Mouse (Mus musculus): Measurements from ENCODE around the gene Kitl. TPM values are rescaled to one million over a fixed set of nuclear protein-coding genes. Genes with fewer than 3 reads are reported as not detected.
A peak's percentile ranks its signal among the peaks of the same experiment; 100 is the strongest.

Gene Kitl
- total and polyA plus RNA-seq, 2 experiments from 2014 or later = 81.6 to 110 TPM

GRCm38 (mm10) chr10:100054006-100054405, 38.6 kb downstream of the Kitl start:
- H3K9me3 ChIP-seq (ENCODE audit: low read length) = no peaks in the 10 kb centered on the region
- H3K27me3 ChIP-seq (ENCODE audit: insufficient read depth, low read length) = no peaks in the 10 kb centered on the region
- no peak for TF ChIP-seq CTCF (IDR thresholded peaks at IDR 0.05; ENCODE audit: low read depth)
- H3K4me3 ChIP-seq (ENCODE audit: low read depth, low read length) = no peak overlapping the region
- ATAC-seq (no peak), DNase-seq (peak; percentile 64)
- WGBS = 48% methylated on average over 3 of the region's 3 CpGs
- H3K27ac ChIP-seq (ENCODE audit: low read depth, low read length) = no peak overlapping the region
- peaks cover 4% of the 10 kb centered on the region; the same call in 1 of the 2 replicates for H3K4me1 ChIP-seq (ENCODE audit: insufficient read depth)
- H3K36me3 ChIP-seq (ENCODE audit: insufficient read depth) = no peaks in the 10 kb centered on the region
- no peak overlapping the region for H3K4me2 ChIP-seq (ENCODE audit: low read depth)
- H3K9ac ChIP-seq = no peak overlapping the region

GRCm38 (mm10) chr10:100055082-100055481, 39.7 kb downstream of the Kitl start:
- Histone ChIP-seq H3K36me3 (ENCODE audit: insufficient read depth) (no peaks in the 10 kb centered on the region), H3K27me3 (ENCODE audit: insufficient read depth, low read length) (no peaks in the 10 kb centered on the region), H3K27ac (ENCODE audit: low read depth, low read length) (no peak overlapping the region), H3K4me1 (ENCODE audit: insufficient read depth) (peaks cover 4% of the 10 kb centered on the region; the same call in 1 of the 2 replicates), H3K9ac (no peak overlapping the region), H3K4me3 (ENCODE audit: low read depth, low read length) (no peak overlapping the region), H3K9me3 (ENCODE audit: low read length) (no peaks in the 10 kb centered on the region), H3K4me2 (ENCODE audit: low read depth) (no peak overlapping the region)
- WGBS = 87% methylated on average over 2 of the region's 2 CpGs
- DNase-seq (no peak), ATAC-seq (no peak)
- TF ChIP-seq CTCF (IDR thresholded peaks at IDR 0.05; ENCODE audit: low read depth) = no peak

GRCm38 (mm10) chr10:100057106-100057623, 41.7 kb downstream of the Kitl start:
- no peak overlapping the region for H3K27ac ChIP-seq (ENCODE audit: low read depth, low read length)
- H3K4me3 ChIP-seq (ENCODE audit: low read depth, low read length) = no peak overlapping the region
- no peaks in the 10 kb centered on the region for H3K4me1 ChIP-seq (ENCODE audit: insufficient read depth)
- no peak overlapping the region for H3K4me2 ChIP-seq (ENCODE audit: low read depth)
- DNase-seq (no peak), ATAC-seq (no peak)
- no peaks in the 10 kb centered on the region for H3K9me3 ChIP-seq (ENCODE audit: low read length)
- no peak overlapping the region for H3K9ac ChIP-seq
- H3K36me3 ChIP-seq (ENCODE audit: insufficient read depth) = no peaks in the 10 kb centered on the region
- 66% methylated on average over 1 of the region's 1 CpGs for WGBS
- TF ChIP-seq CTCF (IDR thresholded peaks at IDR 0.05; ENCODE audit: low read depth) = no peak
- H3K27me3 ChIP-seq (ENCODE audit: insufficient read depth, low read length) = no peaks in the 10 kb centered on the region

DNA sequence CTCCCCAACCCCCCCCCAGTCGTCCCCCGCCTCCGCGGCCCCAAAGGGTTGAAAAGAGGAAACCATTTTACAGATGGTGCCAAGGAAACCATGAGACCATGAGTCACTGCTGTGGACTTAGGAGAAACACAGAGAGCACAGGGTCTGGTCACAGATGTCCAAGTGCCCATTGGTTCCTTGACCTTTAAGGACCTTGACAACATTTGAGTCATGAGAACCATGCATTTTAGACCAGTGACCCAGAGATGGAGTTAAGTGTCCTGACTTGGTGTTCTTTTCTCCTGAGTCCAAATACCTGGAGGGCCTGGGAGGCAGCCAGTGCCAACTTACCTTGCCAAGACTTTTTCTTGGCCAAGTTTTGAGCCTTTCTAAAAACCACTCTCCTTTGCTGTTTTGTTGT, 43.9 kb downstream of the Kitl start:
- Histone ChIP-seq H3K4me2 (ENCODE audit: low read depth) (no peak overlapping the region), H3K27me3 (ENCODE audit: insufficient read depth, low read length) (no peaks in the 10 kb centered on the region), H3K36me3 (ENCODE audit: insufficient read depth) (no peaks in the 10 kb centered on the region), H3K9me3 (ENCODE audit: low read length) (no peaks in the 10 kb centered on the region), H3K9ac (no peak overlapping the region), H3K27ac (ENCODE audit: low read depth, low read length) (no peak overlapping the region), H3K4me3 (ENCODE audit: low read depth, low read length) (no peak overlapping the region), H3K4me1 (ENCODE audit: insufficient read depth) (no peaks in the 10 kb centered on the region)
- ATAC-seq = no peak
- WGBS = 90% methylated on average over 4 of the region's 4 CpGs
- DNase-seq = no peak
- no peak for TF ChIP-seq CTCF (IDR thresholded peaks at IDR 0.05; ENCODE audit: low read depth)

GRCm38 (mm10) chr10:100065529-100066301, 50.3 kb downstream of the Kitl start:
- Histone ChIP-seq H3K27ac (ENCODE audit: low read depth, low read length) (no peak overlapping the region), H3K4me2 (ENCODE audit: low read depth) (peak overlapping the region; percentile 5; the same call in 1 of the 2 replicates)
- DNase-seq = peak; percentile 44

GRCm38 (mm10) chr10:100066374-100066773, 50.9 kb downstream of the Kitl start:
- DNase-seq = no peak
- TF ChIP-seq CTCF (IDR thresholded peaks at IDR 0.05; ENCODE audit: low read depth) = no peak
- no peak overlapping the region; the same call in 1 of the 2 replicates for H3K4me2 ChIP-seq (ENCODE audit: low read depth)
- H3K9me3 ChIP-seq (ENCODE audit: low read length) = no peaks in the 10 kb centered on the region
- no peak overlapping the region for H3K4me3 ChIP-seq (ENCODE audit: low read depth, low read length)
- WGBS = 16% methylated on average over 7 of the region's 7 CpGs
- no peaks in the 10 kb centered on the region for H3K36me3 ChIP-seq (ENCODE audit: insufficient read depth)
- H3K27me3 ChIP-seq (ENCODE audit: insufficient read depth, low read length) = no peaks in the 10 kb centered on the region
- H3K27ac ChIP-seq (ENCODE audit: low read depth, low read length) = no peak overlapping the region
- H3K4me1 ChIP-seq (ENCODE audit: insufficient read depth) = peaks cover 8% of the 10 kb centered on the region; the same call in 1 of the 2 replicates
- H3K9ac ChIP-seq = no peak overlapping the region
- no peak; the same call in 1 of the 2 replicates for ATAC-seq

More at GRCm38 (mm10) chr10:100065529-100066301, 50.3 kb downstream of the Kitl start:
- Histone ChIP-seq H3K4me3 (ENCODE audit: low read depth, low read length) (no peak overlapping the region), H3K9me3 (ENCODE audit: low read length) (no peaks in the 10 kb centered on the region), H3K9ac (peak overlapping the region; percentile 10; the same call in 1 of the 2 replicates), H3K27me3 (ENCODE audit: insufficient read depth, low read length) (no peaks in the 10 kb centered on the region), H3K4me1 (ENCODE audit: insufficient read depth) (peaks cover 8% of the 10 kb centered on the region; the same call in 1 of the 2 replicates), H3K36me3 (ENCODE audit: insufficient read depth) (no peaks in the 10 kb centered on the region)
- 17% methylated on average over 12 of the region's 12 CpGs for WGBS
- TF ChIP-seq CTCF (IDR thresholded peaks at IDR 0.05; ENCODE audit: low read depth) = no peak
- ATAC-seq = peak; percentile 60; the same call in 1 of the 2 replicates

DNA sequence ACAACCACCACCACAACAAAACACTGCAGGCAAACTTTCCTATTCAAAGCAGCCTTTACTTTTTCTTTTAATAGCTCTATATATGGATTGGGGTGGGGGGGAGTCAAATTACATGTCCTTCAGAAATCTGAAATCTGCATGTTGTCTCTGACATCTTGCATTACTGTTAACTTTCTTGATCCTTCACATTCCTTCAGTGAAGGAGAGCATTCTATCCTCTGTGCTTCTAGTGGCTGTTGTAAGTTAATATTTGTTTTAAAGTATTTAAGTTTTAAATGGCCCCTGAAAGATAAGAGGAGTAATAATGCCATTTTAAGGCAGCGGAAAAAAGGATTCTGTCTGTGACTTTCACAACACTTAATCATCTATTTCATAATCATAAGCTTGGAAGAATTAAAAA, 57.2 kb downstream of the Kitl start:
- no peaks in the 10 kb centered on the region for H3K4me1 ChIP-seq (ENCODE audit: insufficient read depth)
- no peak overlapping the region for H3K4me2 ChIP-seq (ENCODE audit: low read depth)
- no peak overlapping the region for H3K27ac ChIP-seq (ENCODE audit: low read depth, low read length)
- H3K36me3 ChIP-seq (ENCODE audit: insufficient read depth) = no peaks in the 10 kb centered on the region
- ATAC-seq (no peak), DNase-seq (no peak)
- H3K9me3 ChIP-seq (ENCODE audit: low read length) = no peaks in the 10 kb centered on the region
- no peaks in the 10 kb centered on the region for H3K27me3 ChIP-seq (ENCODE audit: insufficient read depth, low read length)
- H3K4me3 ChIP-seq (ENCODE audit: low read depth, low read length) = no peak overlapping the region
- no peak overlapping the region for H3K9ac ChIP-seq
- 88% methylated on average over 1 of the region's 1 CpGs for WGBS
- no peak for TF ChIP-seq CTCF (IDR thresholded peaks at IDR 0.05; ENCODE audit: low read depth)
